Mouse (Mus musculus) stomach, embryonic 14.5 days (tissue): ENCODE results near the gene Mob3b. TPM values are rescaled to one million over a fixed set of nuclear protein-coding genes. Genes with fewer than 3 reads are reported as not detected.

Source experiments
- ATAC-seq: fragments of 200-750 bp; cut with Nextera tagmentation; 2 replicates; pipeline ENCODE4 v1.8.0; 2017; ENCODE audit warnings: low read depth, moderate TSS enrichment; ENCODE audit not compliant: insufficient number of reproducible peaks, insufficient read depth, low FRiP score
- H3K27ac ChIP-seq: fragments of 300-500 bp; sonication (generic); 2 replicates; pipeline ENCODE4 v1.5.1; 2014; ENCODE audit warnings: mild to moderate bottlenecking, low read length, moderate library complexity, mixed read lengths
- H3K27me3 ChIP-seq: fragments of 300-500 bp; sonication (generic); 2 replicates; pipeline ENCODE4 v1.6.1; 2014; ENCODE audit warnings: low read length, control low read depth, mixed read lengths; ENCODE audit not compliant: control insufficient read depth, insufficient read depth
- H3K36me3 ChIP-seq: fragments of 300-500 bp; sonication (generic); 2 replicates; pipeline ENCODE4 v1.6.1; 2014; ENCODE audit warnings: mild to moderate bottlenecking, control low read depth, low read length, moderate library complexity, mixed read lengths; ENCODE audit not compliant: control insufficient read depth, insufficient read depth
- H3K4me1 ChIP-seq: fragments of 300-500 bp; sonication (generic); 2 replicates; pipeline ENCODE4 v1.6.1; 2014; ENCODE audit warnings: low read length, control low read depth, mixed read lengths; ENCODE audit not compliant: control insufficient read depth, insufficient read depth
- H3K4me2 ChIP-seq: fragments of 300-500 bp; sonication (generic); replicated peaks from 2 replicates; pipeline ENCODE4 v1.6.1; 2014; ENCODE audit warnings: low read depth, low read length, control low read depth
- H3K4me3 ChIP-seq: fragments of 300-500 bp; sonication (generic); 2 replicates; pipeline ENCODE4 v1.5.1; 2014; ENCODE audit warnings: low read depth, low read length, control low read depth
- H3K9ac ChIP-seq: fragments of 300-500 bp; sonication (generic); replicated peaks from 2 replicates; pipeline ENCODE4 v1.6.1; 2014; ENCODE audit warnings: low read depth, mild to moderate bottlenecking, control low read depth, low read length, moderate library complexity, mixed read lengths
- H3K9me3 ChIP-seq: fragments of 300-500 bp; sonication (generic); 2 replicates; pipeline ENCODE4 v1.6.1; 2016; ENCODE audit warnings: low read depth, low read length, control low read depth; ENCODE audit not compliant: control insufficient read depth
- WGBS: fragments of 180-500 bp; shearing (Covaris S2); extraction: QIAGEN DNeasy Blood & Tissue Kit; methylation state at CpG from one replicate; pipeline ENCODE4 v1.1.7; 2014; 5-methylcytosine and 5-hydroxymethylcytosine counted together
- polyA plus RNA-seq: library from polyadenylated mRNA; unstranded; fragments of >200 nt; fragmentation: Nextera tagmentation; extraction: Ambion mirVana; gene quantifications from 2 replicates; pipeline ENCODE4 v1.2.1, GENCODE M21; 2014

The Mob3b gene
- polyA plus RNA-seq, 1 experiment from 2014 or later, result 23.6 TPM

DNA sequence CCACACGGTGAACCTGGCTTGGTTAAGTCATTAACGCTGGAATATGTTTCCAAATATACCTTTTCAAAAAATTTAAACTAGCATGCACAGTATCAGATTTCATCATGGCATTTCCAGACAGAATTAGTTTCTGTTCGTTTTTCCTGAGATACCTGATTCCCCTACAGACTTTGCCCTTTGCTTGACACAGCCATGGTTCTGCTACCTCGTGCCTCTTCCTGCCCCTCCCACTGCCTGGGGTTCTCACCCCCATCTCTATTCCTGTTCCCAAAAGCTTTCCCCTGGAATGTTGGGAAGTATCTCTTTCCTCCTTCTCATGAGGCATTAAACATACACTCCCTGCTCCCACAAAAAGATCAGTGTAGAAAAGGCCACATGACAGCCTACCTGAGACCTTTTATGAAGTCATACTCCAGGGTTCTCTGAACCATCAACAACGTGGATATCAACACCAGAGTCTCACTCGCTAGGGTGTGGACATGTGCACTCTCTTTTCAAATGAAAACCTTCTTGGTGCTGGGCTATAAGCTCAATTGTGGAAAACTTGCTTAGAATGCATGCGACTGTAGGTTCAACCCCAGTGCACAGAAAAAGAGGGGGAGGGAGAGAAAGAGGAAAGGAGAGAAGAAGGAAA lies 71.1 kb downstream of the Mob3b start:
- no peaks in the 10 kb centered on the region for H3K36me3 ChIP-seq
- ATAC-seq, result no peak

DNA sequence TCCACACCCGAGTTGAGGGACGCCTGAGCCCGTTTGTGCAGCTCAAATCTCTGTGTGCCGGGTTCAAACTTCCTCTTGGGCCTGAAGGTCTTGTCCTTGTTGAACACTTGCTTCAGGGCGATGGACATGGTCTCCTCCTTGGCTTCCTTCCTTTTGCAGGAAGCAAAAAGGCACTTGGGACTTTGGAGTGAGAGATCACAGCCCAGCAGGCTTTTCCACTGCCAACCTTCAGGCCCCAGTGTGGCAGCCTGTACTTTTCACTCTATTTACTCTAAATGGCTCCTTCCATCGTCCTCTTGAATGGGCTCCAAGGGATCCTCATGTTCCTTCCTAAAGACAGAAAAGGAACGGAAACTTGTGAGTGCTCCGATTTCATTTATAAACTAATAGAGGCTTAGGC lies 73.2 kb downstream of the Mob3b start:
- Histone ChIP-seq H3K36me3 (no peaks in the 10 kb centered on the region), H3K4me3 (no peak overlapping the region), H3K9ac (no peak overlapping the region), H3K4me1 (peaks cover 3% of the 10 kb centered on the region; the same call in 1 of the 2 replicates), H3K9me3 (no peaks in the 10 kb centered on the region), H3K4me2 (no peak overlapping the region), H3K27me3 (no peaks in the 10 kb centered on the region), H3K27ac (no peak overlapping the region)
- 89% methylated on average over 8 of the region's 8 CpGs for WGBS
- ATAC-seq, result no peak

More for the DNA sequence above, 71.1 kb downstream of the Mob3b start:
- H3K4me2 ChIP-seq, result no peak overlapping the region
- H3K9me3 ChIP-seq, result no peaks in the 10 kb centered on the region
- H3K9ac ChIP-seq, result no peak overlapping the region
- no peak overlapping the region for H3K4me3 ChIP-seq
- 60% methylated on average over 7 of the region's 7 CpGs for WGBS
- H3K27me3 ChIP-seq, result no peaks in the 10 kb centered on the region
- no peak overlapping the region for H3K27ac ChIP-seq
- peaks cover 5% of the 10 kb centered on the region; the same call in 1 of the 2 replicates for H3K4me1 ChIP-seq

- H3K4me3 ChIP-seq, result no peak overlapping the region
- 71% methylated on average over 10 of the region's 10 CpGs for WGBS
- no peak overlapping the region for H3K27ac ChIP-seq
- no peak overlapping the region for H3K4me2 ChIP-seq
- H3K4me1 ChIP-seq, result peaks cover 3% of the 10 kb centered on the region; the same call in 1 of the 2 replicates
- no peak for ATAC-seq
- no peak overlapping the region for H3K9ac ChIP-seq
- no peaks in the 10 kb centered on the region for H3K36me3 ChIP-seq
- H3K27me3 ChIP-seq, result no peaks in the 10 kb centered on the region
- H3K9me3 ChIP-seq, result 0 out of 2 replicates have a peak, but pooled peaks cover 3% of the 10 kb centered on the region
Measured at GRCm38 (mm10) chr4:35082476-35083114, 74.7 kb downstream of the Mob3b start.

GRCm38 (mm10) chr4:35080285-35080684 lies 77.0 kb downstream of the Mob3b start:
- Histone ChIP-seq H3K36me3 (no peaks in the 10 kb centered on the region), H3K9me3 (0 out of 2 replicates have a peak, but pooled peaks cover 3% of the 10 kb centered on the region), H3K4me1 (no peaks in the 10 kb centered on the region), H3K27ac (no peak overlapping the region), H3K4me3 (no peak overlapping the region), H3K4me2 (no peak overlapping the region), H3K27me3 (no peaks in the 10 kb centered on the region), H3K9ac (no peak overlapping the region)
- 86% methylated on average over 6 of the region's 6 CpGs for WGBS
- no peak for ATAC-seq

DNA sequence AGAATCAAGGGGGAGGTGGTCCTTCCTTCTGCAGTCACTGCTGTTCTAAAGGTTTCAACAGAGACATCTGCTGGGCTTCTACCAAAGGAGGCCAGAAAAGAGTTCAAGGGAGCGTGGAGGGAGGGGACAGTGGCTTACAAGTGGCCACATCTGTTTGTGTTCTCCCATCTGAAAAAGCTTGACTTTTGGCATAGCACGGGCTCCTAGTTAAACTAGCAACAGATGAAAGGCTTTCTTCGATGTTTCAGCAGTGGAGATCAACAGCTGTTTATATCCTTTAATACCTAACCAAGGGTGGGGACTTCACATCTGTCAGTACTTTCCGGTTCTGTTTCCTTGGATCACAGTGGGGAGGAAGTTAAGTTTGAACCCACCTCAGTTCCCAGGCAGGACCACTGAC lies 88.5 kb downstream of the Mob3b start:
- H3K4me2 ChIP-seq, result no peak overlapping the region
- H3K27me3 ChIP-seq, result no peaks in the 10 kb centered on the region
- no peaks in the 10 kb centered on the region for H3K36me3 ChIP-seq
- WGBS, result 38% methylated on average over 4 of the region's 4 CpGs
- H3K9me3 ChIP-seq, result no peaks in the 10 kb centered on the region
- H3K4me3 ChIP-seq, result no peak overlapping the region
- H3K4me1 ChIP-seq, result peaks cover 14% of the 10 kb centered on the region
- no peak for ATAC-seq
- H3K9ac ChIP-seq, result no peak overlapping the region
- no peak overlapping the region for H3K27ac ChIP-seq

GRCm38 (mm10) chr4:35066163-35066562 lies 91.1 kb downstream of the Mob3b start:
- H3K36me3 ChIP-seq, result no peaks in the 10 kb centered on the region
- no peaks in the 10 kb centered on the region for H3K27me3 ChIP-seq
- no peak for ATAC-seq
- no peak overlapping the region for H3K9ac ChIP-seq
- H3K4me2 ChIP-seq, result no peak overlapping the region
- 75% methylated on average over 4 of the region's 4 CpGs for WGBS
- peaks cover 21% of the 10 kb centered on the region for H3K4me1 ChIP-seq
- no peaks in the 10 kb centered on the region for H3K9me3 ChIP-seq
- H3K27ac ChIP-seq, result no peak overlapping the region
- H3K4me3 ChIP-seq, result no peak overlapping the region

DNA sequence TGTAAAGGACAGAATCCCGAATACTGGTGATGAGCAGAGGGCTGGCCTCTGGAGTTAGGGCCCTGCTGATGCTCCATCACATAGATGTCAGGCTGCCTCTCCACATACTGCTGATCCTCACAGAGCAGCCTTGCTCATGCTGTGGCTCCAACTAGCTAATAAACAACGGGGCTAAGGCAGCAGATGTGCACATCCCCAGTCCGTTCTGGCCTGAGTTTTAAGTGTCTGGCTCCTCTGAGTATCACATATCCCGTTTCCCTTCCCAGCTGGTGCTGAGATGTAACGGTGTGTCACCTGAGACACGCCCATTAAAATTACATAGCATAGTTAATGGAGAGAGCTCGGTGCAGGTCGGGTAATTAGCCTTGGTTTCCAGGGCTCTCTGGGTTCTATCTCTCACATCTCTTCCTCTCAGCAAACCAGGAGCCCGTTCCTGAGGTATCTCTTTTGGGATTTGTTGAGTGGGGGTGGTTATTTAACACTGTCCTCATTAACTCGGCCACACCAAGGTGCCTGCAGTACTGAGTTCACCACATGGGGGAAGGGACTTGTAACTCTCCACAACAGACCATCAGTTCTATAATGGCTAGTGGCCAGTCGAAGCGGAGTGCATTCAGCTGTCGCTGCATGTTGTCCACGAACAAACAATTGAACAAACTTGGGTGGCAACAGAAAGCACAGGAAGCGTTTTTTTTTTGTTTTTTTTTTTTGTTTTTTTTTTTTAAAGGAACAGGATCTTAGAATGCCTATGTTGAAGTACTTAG lies 92.0 kb downstream of the Mob3b start:
- Histone ChIP-seq H3K9ac (no peak overlapping the region), H3K4me1 (peaks cover 21% of the 10 kb centered on the region), H3K9me3 (no peaks in the 10 kb centered on the region), H3K27ac (no peak overlapping the region), H3K4me2 (no peak overlapping the region), H3K4me3 (no peak overlapping the region), H3K36me3 (no peaks in the 10 kb centered on the region), H3K27me3 (no peaks in the 10 kb centered on the region)
- WGBS, result 36% methylated on average over 15 of the region's 15 CpGs
- ATAC-seq, result peak; percentile 57; the same call in 1 of the 2 replicates

DNA sequence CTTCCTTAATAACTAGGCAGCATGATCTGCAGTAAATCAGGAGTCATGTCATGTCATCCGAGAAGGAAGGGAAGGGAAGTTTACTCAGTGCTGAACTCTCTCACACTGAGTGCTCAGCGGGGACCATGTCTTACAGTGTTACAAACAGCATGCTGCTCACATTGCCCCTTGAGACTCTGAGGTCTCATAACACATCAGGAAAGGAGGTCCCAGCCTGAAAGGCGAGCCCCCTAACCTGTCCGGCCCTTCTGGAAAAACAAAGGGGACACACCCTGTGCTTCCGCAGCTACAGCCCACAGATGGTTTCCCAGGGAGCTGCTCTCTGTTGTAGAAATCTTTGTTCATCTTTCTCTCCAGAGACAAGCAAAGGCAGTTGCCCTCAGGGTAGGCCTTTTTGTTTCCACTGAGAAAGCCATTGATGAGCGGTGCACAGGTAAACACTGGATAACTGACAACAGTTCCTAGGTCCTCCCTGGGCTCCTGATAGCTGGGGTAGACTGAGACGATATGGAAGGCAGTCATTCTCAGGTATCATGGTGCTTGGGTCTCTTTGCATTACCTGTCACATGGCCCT lies 94.1 kb downstream of the Mob3b start:
- ATAC-seq, result no peak
- H3K4me3 ChIP-seq, result no peak overlapping the region
- peaks cover 21% of the 10 kb centered on the region for H3K4me1 ChIP-seq
- H3K9me3 ChIP-seq, result no peaks in the 10 kb centered on the region
- no peaks in the 10 kb centered on the region for H3K36me3 ChIP-seq
- H3K9ac ChIP-seq, result no peak overlapping the region
- 50% methylated on average over 7 of the region's 7 CpGs for WGBS
- no peak overlapping the region for H3K27ac ChIP-seq
- H3K27me3 ChIP-seq, result no peaks in the 10 kb centered on the region
- H3K4me2 ChIP-seq, result no peak overlapping the region
